Mouse (Mus musculus): ENCODE data around the gene Brk1. TPM values are rescaled to one million over a fixed set of nuclear protein-coding genes. Genes with fewer than 3 reads are reported as not detected.

Brk1 gene
- polyA plus RNA-seq (2014; fragmentation: Illumina TruSeq; extraction: RNeasy Lipid Tissue Mini Kit (QIAGEN cat#74804); ENCODE audit: low read depth, low replicate concordance), result 81.6 TPM

GRCm38 (mm10) chr6:113604432-113605223 lies at the start of gene Brk1:
Gene Brk1 (plus strand): TSS chr6:113604772.

GRCm38 (mm10) chr6:113600543-113601139 lies 3.9 kb upstream of the Brk1 start, which contains the start of gene Fancd2os:
Gene Fancd2os (minus strand): TSS chr6:113600715.

GRCm38 (mm10) chr6:113623941-113624751 lies 19.6 kb downstream of the Brk1 start, which contains the start of gene Vhl:
Gene Vhl (plus strand): TSS chr6:113623959.

GRCm38 (mm10) chr6:113638302-113639040 lies 33.9 kb downstream of the Brk1 start, which contains the start of gene Irak2:
Gene Irak2 (plus strand): TSS chr6:113638467.

Other genes starting within 250 kb of the Brk1 start
- gene Tada3, start 226.9 kb upstream of the Brk1 start, polyA plus RNA-seq (2014; fragmentation: Illumina TruSeq; extraction: RNeasy Lipid Tissue Mini Kit (QIAGEN cat#74804); ENCODE audit: low read depth, low replicate concordance), result 2.0 TPM
- gene Arpc4, start 226.7 kb upstream of the Brk1 start, polyA plus RNA-seq (2014; fragmentation: Illumina TruSeq; extraction: RNeasy Lipid Tissue Mini Kit (QIAGEN cat#74804); ENCODE audit: low read depth, low replicate concordance), result 86.1 TPM
- gene Ttll3, start 215.5 kb upstream of the Brk1 start, polyA plus RNA-seq (2014; fragmentation: Illumina TruSeq; extraction: RNeasy Lipid Tissue Mini Kit (QIAGEN cat#74804); ENCODE audit: low read depth, low replicate concordance), result 0.58 TPM
- not detected for gene Rpusd3, start 185.4 kb upstream of the Brk1 start, polyA plus RNA-seq (2014; fragmentation: Illumina TruSeq; extraction: RNeasy Lipid Tissue Mini Kit (QIAGEN cat#74804); ENCODE audit: low read depth, low replicate concordance)
- 20.4 TPM for gene Cidec, start 169.0 kb upstream of the Brk1 start, polyA plus RNA-seq (2014; fragmentation: Illumina TruSeq; extraction: RNeasy Lipid Tissue Mini Kit (QIAGEN cat#74804); ENCODE audit: low read depth, low replicate concordance)
- gene Jagn1, start 162.2 kb upstream of the Brk1 start, polyA plus RNA-seq (2014; fragmentation: Illumina TruSeq; extraction: RNeasy Lipid Tissue Mini Kit (QIAGEN cat#74804); ENCODE audit: low read depth, low replicate concordance), result 26.1 TPM
- gene Il17re, start 146.3 kb upstream of the Brk1 start, polyA plus RNA-seq (2014; fragmentation: Illumina TruSeq; extraction: RNeasy Lipid Tissue Mini Kit (QIAGEN cat#74804); ENCODE audit: low read depth, low replicate concordance), result not detected
- 0.99 TPM for gene Il17rc, start 133.3 kb upstream of the Brk1 start, polyA plus RNA-seq (2014; fragmentation: Illumina TruSeq; extraction: RNeasy Lipid Tissue Mini Kit (QIAGEN cat#74804); ENCODE audit: low read depth, low replicate concordance)
- 6.1 TPM for gene Creld1, start 121.5 kb upstream of the Brk1 start, polyA plus RNA-seq (2014; fragmentation: Illumina TruSeq; extraction: RNeasy Lipid Tissue Mini Kit (QIAGEN cat#74804); ENCODE audit: low read depth, low replicate concordance)
- gene Prrt3, start 102.8 kb upstream of the Brk1 start, polyA plus RNA-seq (2014; fragmentation: Illumina TruSeq; extraction: RNeasy Lipid Tissue Mini Kit (QIAGEN cat#74804); ENCODE audit: low read depth, low replicate concordance), result not detected
- gene Emc3, start 73.1 kb upstream of the Brk1 start, polyA plus RNA-seq (2014; fragmentation: Illumina TruSeq; extraction: RNeasy Lipid Tissue Mini Kit (QIAGEN cat#74804); ENCODE audit: low read depth, low replicate concordance), result 166 TPM
- 0.82 TPM for gene Fancd2, start 73.1 kb upstream of the Brk1 start, polyA plus RNA-seq (2014; fragmentation: Illumina TruSeq; extraction: RNeasy Lipid Tissue Mini Kit (QIAGEN cat#74804); ENCODE audit: low read depth, low replicate concordance)
- not detected for gene Fancd2os, start 4.1 kb upstream of the Brk1 start, polyA plus RNA-seq (2014; fragmentation: Illumina TruSeq; extraction: RNeasy Lipid Tissue Mini Kit (QIAGEN cat#74804); ENCODE audit: low read depth, low replicate concordance)
- gene Vhl, start 19.2 kb downstream of the Brk1 start, polyA plus RNA-seq (2014; fragmentation: Illumina TruSeq; extraction: RNeasy Lipid Tissue Mini Kit (QIAGEN cat#74804); ENCODE audit: low read depth, low replicate concordance), result 38.0 TPM
- gene Irak2, start 33.7 kb downstream of the Brk1 start, polyA plus RNA-seq (2014; fragmentation: Illumina TruSeq; extraction: RNeasy Lipid Tissue Mini Kit (QIAGEN cat#74804); ENCODE audit: low read depth, low replicate concordance), result 3.8 TPM
- 16.3 TPM for gene Tatdn2, start 92.3 kb downstream of the Brk1 start, polyA plus RNA-seq (2014; fragmentation: Illumina TruSeq; extraction: RNeasy Lipid Tissue Mini Kit (QIAGEN cat#74804); ENCODE audit: low read depth, low replicate concordance)
- gene Ghrl, start 115.1 kb downstream of the Brk1 start, polyA plus RNA-seq (2014; fragmentation: Illumina TruSeq; extraction: RNeasy Lipid Tissue Mini Kit (QIAGEN cat#74804); ENCODE audit: low read depth, low replicate concordance), result not detected
- gene Sec13, start 136.0 kb downstream of the Brk1 start, polyA plus RNA-seq (2014; fragmentation: Illumina TruSeq; extraction: RNeasy Lipid Tissue Mini Kit (QIAGEN cat#74804); ENCODE audit: low read depth, low replicate concordance), result 25.6 TPM